Mouse (Mus musculus) left cerebral cortex, postnatal 36 days (tissue): ENCODE results near the gene Rasa4. TPM values are rescaled to one million over a fixed set of nuclear protein-coding genes. Genes with fewer than 3 reads are reported as not detected.
"Not testable (repeated sequence)": the region's sequence is repeated elsewhere in the genome, so short reads cannot be mapped to it uniquely, and the experiment has no call there.

ENCODE experiments used
- DNase-seq, 2 experiments: peaks; one replicate each; pipeline ENCODE4 v3.0.0; 2021 to 2022; ENCODE audit warnings: low spot score in 2 of 2, mixed read lengths in 1 of 2
- intact Hi-C: fragments of 180-260 bp; cut with DNase I; formaldehyde crosslinking; loops from one replicate; pipeline ENCODE4 v1.15.1; 2025
- microRNA-seq: library from miRNA; unstranded; fragments of <30 nt; microRNA quantifications from one replicate; pipeline ENCODE4 v1.2.0, GENCODE M21; 2022
- total RNA-seq, 2 experiments: library from RNA; stranded (reverse); gene quantifications; 2 replicates each; pipeline ENCODE4 v1.2.3; 2021

Rasa4 gene
- total RNA-seq, 2 experiments from 2014 or later, result 3.8 to 7.0 TPM

DNA sequence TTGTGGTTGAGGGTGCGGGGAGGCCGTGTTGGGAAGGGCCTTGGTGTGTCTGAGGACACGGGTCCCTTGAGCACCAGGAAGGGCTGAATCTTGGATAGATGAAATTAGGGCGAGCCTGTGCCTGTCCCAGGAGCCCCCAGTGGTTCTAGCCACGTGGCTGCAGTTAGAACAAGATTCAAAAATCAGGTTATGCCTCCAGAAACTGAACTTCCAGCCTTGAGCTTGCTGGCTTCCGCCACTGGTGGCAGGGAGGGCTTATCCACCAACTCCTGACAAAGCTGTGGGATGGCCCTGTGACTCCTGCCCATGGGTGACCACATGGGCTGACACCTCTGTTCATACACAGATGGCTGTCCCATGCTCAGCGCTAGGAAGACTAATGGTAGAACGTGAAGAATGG is 64.0 kb downstream of the Rasa4 start:
- intact Hi-C loops, result no loop called here

DNA sequence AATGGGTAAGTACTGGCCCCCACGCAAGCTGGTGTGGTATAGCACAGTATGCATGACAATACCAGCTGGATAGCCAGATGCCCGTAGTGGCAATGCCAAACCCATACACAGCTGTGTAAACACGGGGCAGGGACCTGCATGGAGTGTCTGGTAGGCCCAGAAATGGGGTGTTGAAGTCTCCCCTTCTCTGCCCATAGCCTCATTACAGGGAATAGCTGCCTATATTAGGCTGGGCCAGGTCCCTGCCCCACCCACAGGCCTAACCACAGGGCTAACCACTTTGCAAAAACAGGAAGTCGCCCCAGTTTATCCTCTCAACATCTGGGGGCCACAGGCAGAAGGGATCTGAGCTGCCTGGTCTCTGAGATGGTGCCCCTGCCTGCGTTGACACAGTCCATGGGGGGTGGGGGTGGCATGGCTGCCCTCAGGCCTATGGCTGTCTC is 65.4 kb downstream of the Rasa4 start:
- intact Hi-C loops, DNase-seq: not testable (repeated sequence)

More for the DNA sequence above, 64.0 kb downstream of the Rasa4 start:
- DNase-seq, result no peak

DNA sequence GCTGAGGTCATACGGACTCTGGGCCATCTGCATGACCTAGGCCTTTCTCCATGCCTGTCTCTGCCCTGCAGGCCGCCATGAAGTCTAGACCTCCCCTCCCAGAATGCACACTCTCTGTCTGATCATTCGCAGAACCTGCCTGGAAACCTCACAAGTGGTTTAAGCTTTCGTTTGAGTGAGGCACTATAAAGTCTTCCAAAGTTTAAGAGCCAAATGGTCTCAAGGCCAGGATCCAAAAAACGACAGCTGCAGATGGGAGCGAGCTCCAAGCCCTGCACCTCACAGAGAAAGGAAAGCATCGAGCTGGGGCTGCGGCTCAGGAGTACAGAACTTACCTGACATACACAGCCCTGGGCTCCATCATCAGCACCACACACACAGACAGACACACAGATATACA is 68.6 kb downstream of the Rasa4 start:
- intact Hi-C loops, result no loop called here
- no peak for DNase-seq

DNA sequence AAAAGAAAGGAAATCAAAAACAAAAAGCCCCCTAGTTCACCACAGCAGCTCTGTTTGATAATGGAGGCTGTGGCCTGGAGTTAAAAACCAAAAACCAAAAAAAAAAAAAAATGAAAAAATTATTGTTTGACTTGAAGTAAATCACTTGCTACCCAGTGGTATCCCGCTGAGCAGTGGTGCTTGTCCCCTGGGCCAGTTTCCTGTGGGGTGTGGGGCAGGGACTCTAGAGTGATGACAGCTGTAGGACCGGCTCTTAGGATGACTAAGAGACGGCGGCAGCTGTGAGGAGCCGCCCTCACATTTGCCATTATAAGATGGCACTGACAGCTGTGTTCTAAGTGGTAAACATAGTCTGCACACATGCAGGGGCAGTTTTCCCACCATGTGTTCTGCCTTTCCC is 71.7 kb downstream of the Rasa4 start:
- no peak for DNase-seq
- intact Hi-C loops, result no loop called here

DNA sequence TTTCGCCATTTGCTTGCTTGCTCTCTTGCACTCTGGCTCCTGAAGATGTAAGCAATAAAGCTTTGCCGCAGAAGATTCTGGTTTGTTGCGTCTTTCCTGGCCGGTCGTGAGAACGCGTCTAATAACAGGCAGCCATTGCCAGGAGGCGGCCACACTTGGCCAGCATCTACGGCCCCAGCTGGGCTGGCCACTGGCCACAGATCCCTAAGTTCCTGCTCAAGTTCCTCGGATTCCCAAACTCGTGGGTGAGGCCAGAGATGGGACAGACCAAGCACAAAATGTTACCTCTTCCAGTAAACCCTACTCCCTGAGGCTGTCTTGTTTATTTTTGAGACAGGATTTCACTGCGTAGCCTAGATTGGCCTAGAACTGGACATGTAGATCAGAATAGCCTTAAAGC is 76.4 kb downstream of the Rasa4 start:
- intact Hi-C loops, DNase-seq: not testable (repeated sequence)

Small RNA genes lying within 50 kb of the gene (microRNA-seq; reads per million reads assigned to microRNA genes)
- gene Mir7035, result 0.76 reads per million

Other genes starting within 250 kb of the Rasa4 start
- gene Hspb1, start 196.0 kb upstream of the Rasa4 start, total RNA-seq, result 10 to 100 TPM; 11.6 to 24.2 TPM
- 1,000 to 10,000 TPM; 1,175 to 1,315 TPM for gene Ywhag, start 149.3 kb upstream of the Rasa4 start, total RNA-seq
- gene Ssc4d, start 109.4 kb upstream of the Rasa4 start, total RNA-seq, result 1 to 10 TPM; 1.4 TPM
- not detected for gene Zp3, start 103.8 kb upstream of the Rasa4 start, total RNA-seq
- 1 to 10 TPM; 7.7 to 8.4 TPM for gene Dtx2, start 89.1 kb upstream of the Rasa4 start, total RNA-seq
- gene Upk3b, start 45.4 kb upstream of the Rasa4 start, total RNA-seq, result not detected
- gene Upk3bl, start 29.4 kb upstream of the Rasa4 start, total RNA-seq, result not detected
- 10 to 100 TPM; 69.8 to 82.9 TPM for gene Polr2j, start 32.7 kb downstream of the Rasa4 start, total RNA-seq
- gene Lrwd1, start 52.2 kb downstream of the Rasa4 start, total RNA-seq, result 10 to 100 TPM; 10.9 to 17.7 TPM
- gene Alkbh4, start 52.2 kb downstream of the Rasa4 start, total RNA-seq, result 1 to 10 TPM; 7.7 to 9.0 TPM
- 10 to 100 TPM; 54.0 to 54.8 TPM for gene Orai2, start 86.8 kb downstream of the Rasa4 start, total RNA-seq
- 10 to 100 TPM; 28.3 to 39.2 TPM for gene Prkrip1, start 115.0 kb downstream of the Rasa4 start, total RNA-seq
- 1 to 10 TPM; 8.0 to 9.7 TPM for gene Sh2b2, start 162.6 kb downstream of the Rasa4 start, total RNA-seq